Mouse (Mus musculus) C2C12 (cell line): Measurements from ENCODE around the gene Olfr449. TPM values are rescaled to one million over a fixed set of nuclear protein-coding genes. Genes with fewer than 3 reads are reported as not detected.

Source experiments
- H3K27me3 ChIP-seq: one replicate; pipeline ENCODE4 v1.6.1; 2011; ENCODE audit not compliant: control insufficient read depth, insufficient read depth, insufficient read length
- H3K36me3 ChIP-seq: one replicate; pipeline ENCODE4 v1.6.1; 2011; ENCODE audit not compliant: control insufficient read depth, insufficient read depth
- H3K4me3 ChIP-seq: one replicate; pipeline ENCODE4 v1.5.1; 2011; ENCODE audit warnings: mild to moderate bottlenecking, control low read depth; ENCODE audit not compliant: poor library complexity, insufficient read depth, severe bottlenecking
- H3K79me2 ChIP-seq: one replicate; pipeline ENCODE4 v1.6.1; 2011; ENCODE audit not compliant: control insufficient read depth, insufficient read depth
- H3K79me3 ChIP-seq: one replicate; pipeline ENCODE4 v1.6.1; 2011; ENCODE audit warnings: low read depth, control low read depth
- H3ac ChIP-seq: one replicate; pipeline ENCODE3; 2011; ENCODE audit warnings: low read depth; ENCODE audit not compliant: control insufficient read depth, insufficient read length
- CEBPB ChIP-seq: IDR thresholded peaks from one replicate; pipeline ENCODE4 v1.6.1; 2011; ENCODE audit warnings: low read depth, mild to moderate bottlenecking, control low read depth, moderate library complexity
- CTCF ChIP-seq: IDR thresholded peaks from one replicate; pipeline ENCODE4 v1.5.1; 2011; ENCODE audit not compliant: control insufficient read depth, insufficient read depth, insufficient read length
- FOSL1 ChIP-seq: IDR thresholded peaks from one replicate; pipeline ENCODE4 v1.8.0; 2011; ENCODE audit warnings: mild to moderate bottlenecking, low read length; ENCODE audit not compliant: poor library complexity, insufficient read depth, severe bottlenecking
- MAX ChIP-seq: IDR thresholded peaks from one replicate; pipeline ENCODE4 v1.6.1; 2011; ENCODE audit warnings: mild to moderate bottlenecking, control low read depth
- MYOD1 ChIP-seq: IDR thresholded peaks from one replicate; pipeline ENCODE4 v1.6.1; 2011; ENCODE audit warnings: low read depth; ENCODE audit not compliant: control insufficient read depth, insufficient read length
- MYOG ChIP-seq: IDR thresholded peaks from one replicate; pipeline ENCODE4 v1.6.1; 2011; ENCODE audit not compliant: control insufficient read depth, insufficient read length; ENCODE audit errors: extremely low read depth
- USF1 ChIP-seq: IDR thresholded peaks from one replicate; pipeline ENCODE4 v1.6.1; 2011; ENCODE audit warnings: low read depth, mild to moderate bottlenecking, control low read depth, moderate library complexity
- long read RNA-seq, 2 experiments: library from polyadenylated mRNA; unstranded; transcript quantifications; one replicate each; pipeline ENCODE4 v2.0.0; 2019 to 2020
- polyA plus RNA-seq: library from polyadenylated mRNA; unstranded; fragments of >200 nt; fragmentation: generic; extraction: Trizol; gene quantifications from one replicate; pipeline ENCODE4 v1.2.1, GENCODE M21; 2012; ENCODE audit warnings: missing spikeins

Gene Olfr449
- polyA plus RNA-seq: not detected
- long read RNA-seq, experiment 1: 0 reads
- long read RNA-seq, experiment 2: 0 reads

GRCm38 (mm10) chr6:42834084-42834483 lies at the start of gene Olfr449:
Gene Olfr449 (plus strand): TSS chr6:42834384.
- H3K36me3 ChIP-seq: no peaks in the 10 kb centered on the region
- no peak within 1 kb of the TSS for H3K4me3 ChIP-seq
- no peaks in the 10 kb centered on the region for H3K79me2 ChIP-seq
- H3ac ChIP-seq: no peak within 1 kb of the TSS
- TF ChIP-seq USF1 (no peak), CTCF (no peak), MYOG (no peak), FOSL1 (no peak), MAX (no peak), CEBPB (no peak), MYOD1 (no peak)
- H3K27me3 ChIP-seq: peaks cover 5% of the 10 kb centered on the region
- H3K79me3 ChIP-seq: no peaks in the 10 kb centered on the region

- Histone ChIP-seq H3K79me3 (no peaks in the 10 kb centered on the region), H3K79me2 (no peaks in the 10 kb centered on the region), H3ac (no peak within 1 kb of the TSS), H3K36me3 (no peaks in the 10 kb centered on the region), H3K4me3 (no peak within 1 kb of the TSS), H3K27me3 (no peaks in the 10 kb centered on the region)
- TF ChIP-seq CEBPB (no peak), MYOD1 (no peak), USF1 (no peak), MAX (no peak), CTCF (no peak), FOSL1 (no peak), MYOG (no peak)
Observed at GRCm38 (mm10) chr6:42784793-42785192, 49.4 kb upstream of the Olfr449 start, which contains the start of gene Olfr452. Gene Olfr452 (plus strand): TSS chr6:42785093.

GRCm38 (mm10) chr6:42790247-42790948 lies 43.8 kb upstream of the Olfr449 start:
- Histone ChIP-seq H3K4me3 (no peak overlapping the region), H3K36me3 (no peaks in the 10 kb centered on the region), H3K79me2 (no peaks in the 10 kb centered on the region), H3K27me3 (no peaks in the 10 kb centered on the region), H3ac (no peak overlapping the region), H3K79me3 (no peaks in the 10 kb centered on the region)
- TF ChIP-seq MYOD1 (no peak), MYOG (no peak), USF1 (no peak), CEBPB (no peak), FOSL1 (no peak), MAX (no peak), CTCF (no peak)

GRCm38 (mm10) chr6:42790949-42791556 lies 43.1 kb upstream of the Olfr449 start:
- Histone ChIP-seq H3ac (no peak overlapping the region), H3K27me3 (no peaks in the 10 kb centered on the region)

GRCm38 (mm10) chr6:42794982-42795381 lies 39.2 kb upstream of the Olfr449 start:
- Histone ChIP-seq H3ac (no peak overlapping the region), H3K36me3 (no peaks in the 10 kb centered on the region), H3K79me3 (no peaks in the 10 kb centered on the region), H3K27me3 (peaks cover 5% of the 10 kb centered on the region), H3K79me2 (no peaks in the 10 kb centered on the region), H3K4me3 (no peak overlapping the region)
- no peak for TF ChIP-seq CEBPB
- TF ChIP-seq CTCF: no peak
- no peak for TF ChIP-seq MYOD1
- TF ChIP-seq FOSL1: no peak
- no peak for TF ChIP-seq MYOG
- TF ChIP-seq USF1: no peak
- TF ChIP-seq MAX: no peak

More at GRCm38 (mm10) chr6:42790949-42791556, 43.1 kb upstream of the Olfr449 start:
- TF ChIP-seq CTCF (no peak), FOSL1 (no peak), MAX (no peak), USF1 (no peak), MYOD1 (no peak), MYOG (no peak), CEBPB (no peak)
- Histone ChIP-seq H3K36me3 (no peaks in the 10 kb centered on the region), H3K4me3 (no peak overlapping the region), H3K79me3 (no peaks in the 10 kb centered on the region), H3K79me2 (no peaks in the 10 kb centered on the region)
